Mouse (Mus musculus): ENCODE results near the gene Gm26661. TPM values are rescaled to one million over a fixed set of nuclear protein-coding genes. Genes with fewer than 3 reads are reported as not detected.

Gm26661 gene
- polyA plus RNA-seq, 1 experiment from 2014 or later, result not detected

- no peak overlapping the region for H3K27ac ChIP-seq (replicated peaks; ENCODE audit: low read depth, low read length)
- 14% methylated on average over 19 of the region's 19 CpGs for WGBS
- H3K4me1 ChIP-seq (ENCODE audit: control insufficient read depth, insufficient read depth, low read length), result peaks cover 11% of the 10 kb centered on the region
- H3K9me3 ChIP-seq (ENCODE audit: control insufficient read depth, low read length), result no peaks in the 10 kb centered on the region
- peaks cover 5% of the 10 kb centered on the region; the same call in 1 of the 2 replicates for H3K27me3 ChIP-seq (replicated peaks; ENCODE audit: control insufficient read depth, insufficient read depth, low read length)
- no peaks in the 10 kb centered on the region for H3K36me3 ChIP-seq (ENCODE audit: control insufficient read depth, insufficient read depth, low read length)
- peak overlapping the region; percentile 50 for H3K9ac ChIP-seq (ENCODE audit: low read depth, low read length)
- peak overlapping the region; percentile 72 for H3K4me2 ChIP-seq (ENCODE audit: low read depth, low read length)
- H3K4me3 ChIP-seq (ENCODE audit: low read depth, low read length), result peak overlapping the region; percentile 38
- no peak for DNase-seq (ENCODE audit: low spot score)
- no peak for ATAC-seq (ENCODE audit: low read depth)
These were observed 291 bp upstream of the Gm26661 start for GRCm38 (mm10) chr14:7791061-7791531.

DNA sequence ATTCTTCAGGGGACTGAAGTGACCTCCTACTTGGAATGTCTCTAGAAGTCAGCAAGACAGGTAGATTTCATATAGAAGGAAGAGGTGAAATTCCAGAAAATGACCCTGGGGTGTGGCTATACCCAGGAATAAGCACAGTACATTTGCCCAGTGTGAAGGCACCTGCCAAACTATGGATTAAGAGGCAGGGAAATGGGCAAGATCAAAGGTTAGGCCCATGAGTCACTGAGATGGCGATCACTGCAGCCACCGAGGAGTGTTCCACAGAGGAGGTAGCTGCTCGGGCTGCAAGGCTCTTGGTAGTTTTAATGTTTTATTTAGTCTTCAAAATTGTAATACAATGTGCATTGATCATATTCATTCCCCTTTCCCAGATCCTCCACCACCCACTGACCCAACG is 4.6 kb downstream of the Gm26661 start:
- Histone ChIP-seq H3K4me1 (ENCODE audit: control insufficient read depth, insufficient read depth, low read length) (peaks cover 10% of the 10 kb centered on the region), H3K4me3 (ENCODE audit: low read depth, low read length) (no peak overlapping the region), H3K9me3 (ENCODE audit: control insufficient read depth, low read length) (peaks cover 5% of the 10 kb centered on the region; the same call in 1 of the 2 replicates), H3K9ac (ENCODE audit: low read depth, low read length) (no peak overlapping the region), H3K36me3 (ENCODE audit: control insufficient read depth, insufficient read depth, low read length) (no peaks in the 10 kb centered on the region), H3K27me3 (replicated peaks; ENCODE audit: control insufficient read depth, insufficient read depth, low read length) (peaks cover 4% of the 10 kb centered on the region; the same call in 1 of the 2 replicates), H3K4me2 (ENCODE audit: low read depth, low read length) (no peak overlapping the region), H3K27ac (replicated peaks; ENCODE audit: low read depth, low read length) (no peak overlapping the region)
- ATAC-seq (ENCODE audit: low read depth) (no peak), DNase-seq (ENCODE audit: low spot score) (no peak)
- WGBS, result 84% methylated on average over 4 of the region's 4 CpGs

DNA sequence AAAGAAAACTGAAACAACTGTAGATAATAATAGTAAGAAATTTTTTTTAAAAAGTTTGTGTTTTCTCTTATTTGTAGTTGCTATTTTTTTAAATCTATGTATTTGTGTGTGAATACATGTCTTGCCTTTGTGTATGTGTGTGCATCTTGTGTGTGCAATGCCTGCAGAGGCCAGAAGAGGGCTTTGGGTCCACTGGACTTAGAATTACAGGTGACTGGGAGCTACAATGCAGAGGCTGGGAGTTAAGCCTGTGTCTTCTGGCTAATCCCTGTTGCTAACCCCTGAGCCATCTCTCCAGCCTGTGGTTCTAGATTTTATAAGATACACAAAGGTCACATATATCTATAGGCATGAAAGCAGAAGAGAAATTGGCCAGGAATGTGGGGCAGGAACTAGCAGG is 9.2 kb downstream of the Gm26661 start:
- ATAC-seq (ENCODE audit: low read depth) (no peak), DNase-seq (ENCODE audit: low spot score) (no peak)
- Histone ChIP-seq H3K4me3 (ENCODE audit: low read depth, low read length) (no peak overlapping the region), H3K9ac (ENCODE audit: low read depth, low read length) (no peak overlapping the region), H3K4me2 (ENCODE audit: low read depth, low read length) (no peak overlapping the region), H3K9me3 (ENCODE audit: control insufficient read depth, low read length) (peaks cover 6% of the 10 kb centered on the region; the same call in 1 of the 2 replicates), H3K4me1 (ENCODE audit: control insufficient read depth, insufficient read depth, low read length) (no peaks in the 10 kb centered on the region), H3K36me3 (ENCODE audit: control insufficient read depth, insufficient read depth, low read length) (no peaks in the 10 kb centered on the region), H3K27ac (replicated peaks; ENCODE audit: low read depth, low read length) (no peak overlapping the region), H3K27me3 (replicated peaks; ENCODE audit: control insufficient read depth, insufficient read depth, low read length) (no peaks in the 10 kb centered on the region)

- ATAC-seq (ENCODE audit: low read depth) (no peak), DNase-seq (ENCODE audit: low spot score) (no peak)
- H3K36me3 ChIP-seq (ENCODE audit: control insufficient read depth, insufficient read depth, low read length), result no peaks in the 10 kb centered on the region
- no peak overlapping the region for H3K4me3 ChIP-seq (ENCODE audit: low read depth, low read length)
- 10% methylated on average over 4 of the region's 4 CpGs for WGBS
- no peaks in the 10 kb centered on the region for H3K27me3 ChIP-seq (replicated peaks; ENCODE audit: control insufficient read depth, insufficient read depth, low read length)
- H3K9ac ChIP-seq (ENCODE audit: low read depth, low read length), result no peak overlapping the region
- H3K4me1 ChIP-seq (ENCODE audit: control insufficient read depth, insufficient read depth, low read length), result no peaks in the 10 kb centered on the region
- no peak overlapping the region for H3K27ac ChIP-seq (replicated peaks; ENCODE audit: low read depth, low read length)
- H3K4me2 ChIP-seq (ENCODE audit: low read depth, low read length), result no peak overlapping the region
- peaks cover 6% of the 10 kb centered on the region; the same call in 1 of the 2 replicates for H3K9me3 ChIP-seq (ENCODE audit: control insufficient read depth, low read length)
These were observed 10.4 kb downstream of the Gm26661 start for GRCm38 (mm10) chr14:7801831-7802230.

GRCm38 (mm10) chr14:7803874-7804557 is 12.6 kb downstream of the Gm26661 start:
- Histone ChIP-seq H3K36me3 (ENCODE audit: control insufficient read depth, insufficient read depth, low read length) (no peaks in the 10 kb centered on the region), H3K9ac (ENCODE audit: low read depth, low read length) (no peak overlapping the region), H3K27me3 (replicated peaks; ENCODE audit: control insufficient read depth, insufficient read depth, low read length) (no peaks in the 10 kb centered on the region), H3K9me3 (ENCODE audit: control insufficient read depth, low read length) (peaks cover 6% of the 10 kb centered on the region; the same call in 1 of the 2 replicates), H3K4me1 (ENCODE audit: control insufficient read depth, insufficient read depth, low read length) (no peaks in the 10 kb centered on the region), H3K4me3 (ENCODE audit: low read depth, low read length) (no peak overlapping the region), H3K4me2 (ENCODE audit: low read depth, low read length) (no peak overlapping the region), H3K27ac (replicated peaks; ENCODE audit: low read depth, low read length) (no peak overlapping the region)
- DNase-seq (ENCODE audit: low spot score) (no peak), ATAC-seq (ENCODE audit: low read depth) (no peak; the same call in 1 of the 2 replicates)
- WGBS, result 60% methylated on average over 4 of the region's 4 CpGs

- Histone ChIP-seq H3K9ac (ENCODE audit: low read depth, low read length) (no peak overlapping the region), H3K36me3 (ENCODE audit: control insufficient read depth, insufficient read depth, low read length) (no peaks in the 10 kb centered on the region), H3K4me2 (ENCODE audit: low read depth, low read length) (no peak overlapping the region), H3K4me3 (ENCODE audit: low read depth, low read length) (no peak overlapping the region), H3K27ac (replicated peaks; ENCODE audit: low read depth, low read length) (no peak overlapping the region), H3K27me3 (replicated peaks; ENCODE audit: control insufficient read depth, insufficient read depth, low read length) (no peaks in the 10 kb centered on the region), H3K9me3 (ENCODE audit: control insufficient read depth, low read length) (peaks cover 6% of the 10 kb centered on the region; the same call in 1 of the 2 replicates), H3K4me1 (ENCODE audit: control insufficient read depth, insufficient read depth, low read length) (no peaks in the 10 kb centered on the region)
- DNase-seq (ENCODE audit: low spot score) (no peak), ATAC-seq (ENCODE audit: low read depth) (no peak)
- WGBS, result 90% methylated on average over 2 of the region's 2 CpGs
These were observed 13.1 kb downstream of the Gm26661 start for GRCm38 (mm10) chr14:7804558-7804905.

DNA sequence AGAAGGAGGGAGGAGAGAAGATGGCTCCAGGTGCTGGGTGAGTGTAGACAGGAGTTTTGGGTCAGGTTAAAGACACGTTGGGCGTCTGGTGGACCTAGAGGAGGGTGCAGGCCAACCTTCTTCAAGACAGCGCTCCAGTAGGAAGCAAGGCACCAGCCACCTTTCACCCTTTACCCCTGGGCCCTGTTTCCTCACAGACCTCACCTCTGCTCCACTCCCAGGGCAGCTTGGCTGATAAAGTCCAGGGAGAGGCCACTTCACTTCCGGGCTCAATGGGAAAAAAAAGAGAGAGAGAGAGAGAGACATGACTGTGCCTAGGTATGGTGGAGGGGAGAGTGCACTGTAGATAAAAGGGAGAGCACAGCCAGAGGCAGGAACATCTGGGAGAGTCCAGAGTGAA is 16.3 kb downstream of the Gm26661 start:
- Histone ChIP-seq H3K36me3 (ENCODE audit: control insufficient read depth, insufficient read depth, low read length) (no peaks in the 10 kb centered on the region), H3K4me3 (ENCODE audit: low read depth, low read length) (no peak overlapping the region), H3K27me3 (replicated peaks; ENCODE audit: control insufficient read depth, insufficient read depth, low read length) (no peaks in the 10 kb centered on the region), H3K4me1 (ENCODE audit: control insufficient read depth, insufficient read depth, low read length) (no peaks in the 10 kb centered on the region), H3K27ac (replicated peaks; ENCODE audit: low read depth, low read length) (no peak overlapping the region), H3K9ac (ENCODE audit: low read depth, low read length) (no peak overlapping the region), H3K4me2 (ENCODE audit: low read depth, low read length) (no peak overlapping the region), H3K9me3 (ENCODE audit: control insufficient read depth, low read length) (no peaks in the 10 kb centered on the region)
- WGBS, result 78% methylated on average over 4 of the region's 4 CpGs
- no peak for DNase-seq (ENCODE audit: low spot score)
- no peak for ATAC-seq (ENCODE audit: low read depth)

GRCm38 (mm10) chr14:7808501-7808981 is 17.2 kb downstream of the Gm26661 start:
- no peak overlapping the region for H3K4me3 ChIP-seq (ENCODE audit: low read depth, low read length)
- no peaks in the 10 kb centered on the region for H3K9me3 ChIP-seq (ENCODE audit: control insufficient read depth, low read length)
- no peak overlapping the region for H3K9ac ChIP-seq (ENCODE audit: low read depth, low read length)
- H3K27me3 ChIP-seq (replicated peaks; ENCODE audit: control insufficient read depth, insufficient read depth, low read length), result no peaks in the 10 kb centered on the region
- peak; percentile 7; the same call in 1 of the 2 replicates for ATAC-seq (ENCODE audit: low read depth)
- no peak overlapping the region for H3K27ac ChIP-seq (replicated peaks; ENCODE audit: low read depth, low read length)
- WGBS, result 75% methylated on average over 11 of the region's 11 CpGs
- no peak overlapping the region for H3K4me2 ChIP-seq (ENCODE audit: low read depth, low read length)
- H3K4me1 ChIP-seq (ENCODE audit: control insufficient read depth, insufficient read depth, low read length), result no peaks in the 10 kb centered on the region
- DNase-seq (ENCODE audit: low spot score), result no peak
- H3K36me3 ChIP-seq (ENCODE audit: control insufficient read depth, insufficient read depth, low read length), result no peaks in the 10 kb centered on the region
